Mouse (Mus musculus) embryonic facial prominence, embryonic 12.5 days (tissue): ENCODE measurements around the gene Aldh16a1. TPM values are rescaled to one million over a fixed set of nuclear protein-coding genes. Genes with fewer than 3 reads are reported as not detected.
"Not testable (repeated sequence)": the region's sequence is repeated elsewhere in the genome, so short reads cannot be mapped to it uniquely, and the experiment has no call there.

ENCODE experiments used
- ATAC-seq: fragments of 200-750 bp; cut with Nextera tagmentation; 2 replicates; pipeline ENCODE4 v1.8.0; 2017; ENCODE audit not compliant: insufficient number of reproducible peaks, insufficient read depth, low FRiP score, low TSS enrichment
- H3K27ac ChIP-seq: fragments of 300-500 bp; sonication (generic); 2 replicates; pipeline ENCODE4 v1.5.1; 2016; ENCODE audit warnings: mild to moderate bottlenecking
- H3K27me3 ChIP-seq: fragments of 300-500 bp; sonication (generic); 2 replicates; pipeline ENCODE4 v1.6.1; 2016; ENCODE audit warnings: mild to moderate bottlenecking, moderate library complexity
- H3K36me3 ChIP-seq: fragments of 300-500 bp; sonication (generic); 2 replicates; pipeline ENCODE4 v1.6.1; 2016; ENCODE audit warnings: mild to moderate bottlenecking
- H3K4me1 ChIP-seq: fragments of 300-500 bp; sonication (generic); 2 replicates; pipeline ENCODE4 v1.6.1; 2016
- H3K4me2 ChIP-seq: fragments of 300-500 bp; sonication (generic); replicated peaks from 2 replicates; pipeline ENCODE4 v1.6.1; 2016; ENCODE audit warnings: mild to moderate bottlenecking, moderate library complexity
- H3K4me3 ChIP-seq: fragments of 300-500 bp; sonication (generic); 2 replicates; pipeline ENCODE4 v1.5.1; 2016; ENCODE audit warnings: mild to moderate bottlenecking
- H3K9ac ChIP-seq: fragments of 300-500 bp; sonication (generic); 2 replicates; pipeline ENCODE4 v1.6.1; 2016; ENCODE audit warnings: mild to moderate bottlenecking, moderate library complexity
- H3K9me3 ChIP-seq: fragments of 300-500 bp; sonication (generic); 2 replicates; pipeline ENCODE4 v1.6.1; 2016; ENCODE audit warnings: mild to moderate bottlenecking, moderate library complexity
- WGBS: fragments of 180-500 bp; shearing (Covaris S2); methylation state at CpG from one replicate; pipeline ENCODE4 v1.1.7; 2016; 5-methylcytosine and 5-hydroxymethylcytosine counted together
- polyA plus RNA-seq: library from polyadenylated mRNA; unstranded; fragments of >200 nt; fragmentation: Nextera tagmentation; extraction: Ambion mirVana; gene quantifications from 2 replicates; pipeline ENCODE4 v1.2.1, GENCODE M21; 2016

The Aldh16a1 gene
- polyA plus RNA-seq, 1 experiment from 2014 or later, result 43.8 TPM

- Histone ChIP-seq H3K36me3 (peaks cover 58% of the 10 kb centered on the region), H3K4me3 (no peak overlapping the region), H3K9ac (0 out of 2 replicates have a peak overlapping the region, but pooled peaks have one; percentile 1), H3K27me3 (no peaks in the 10 kb centered on the region), H3K4me2 (no peak overlapping the region), H3K27ac (peak overlapping the region; percentile 50; the same call in 1 of the 2 replicates), H3K9me3 (no peaks in the 10 kb centered on the region), H3K4me1 (peaks cover 26% of the 10 kb centered on the region)
- 76% methylated on average over 8 of the region's 8 CpGs for WGBS
- no peak for ATAC-seq
Measured at GRCm38 (mm10) chr7:45121404-45121803, 33.0 kb downstream of the Aldh16a1 start.

DNA sequence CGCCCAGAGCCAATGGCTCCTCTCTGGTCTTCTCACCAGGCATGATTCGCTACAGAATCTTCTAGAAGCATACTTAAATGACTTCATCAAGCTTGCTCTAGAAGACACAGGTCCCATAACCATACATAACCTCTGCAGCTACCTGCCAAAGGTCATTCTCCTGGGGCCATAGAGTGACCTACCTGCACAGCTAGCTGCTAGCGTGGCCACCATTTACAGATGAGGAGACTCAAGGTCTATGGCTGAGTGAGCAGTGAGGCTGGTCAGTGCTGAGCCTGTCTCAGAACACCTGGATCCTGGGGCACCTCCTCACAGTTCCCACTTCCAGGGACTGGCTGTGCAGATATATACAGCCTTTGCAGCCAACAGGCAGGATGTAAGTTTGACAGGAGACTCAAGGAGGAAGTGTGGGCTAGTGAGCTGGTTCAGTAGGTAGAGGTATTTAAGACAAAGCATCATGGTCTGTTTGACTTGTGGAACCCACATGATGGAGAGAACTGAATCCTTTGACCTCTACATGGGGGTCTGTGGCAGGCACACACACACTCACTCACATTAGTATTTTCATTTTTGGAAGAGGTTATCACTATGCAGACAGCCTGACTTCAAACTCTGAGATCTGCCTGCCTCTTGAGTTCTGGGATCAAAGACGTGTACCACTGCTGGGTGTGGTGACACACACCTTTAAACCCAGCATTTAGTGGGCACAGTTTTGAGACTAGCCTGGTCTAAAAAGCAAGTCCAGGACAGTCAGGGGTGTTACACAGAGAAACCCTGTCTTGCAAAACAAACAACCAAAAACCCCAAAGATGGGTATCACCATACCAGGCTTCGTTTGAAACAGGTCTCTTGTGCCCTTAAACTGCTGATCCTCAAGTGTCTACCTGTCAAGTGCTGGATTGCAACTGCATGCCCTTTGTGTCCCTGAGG is 34.3 kb downstream of the Aldh16a1 start:
- no peak overlapping the region for H3K4me2 ChIP-seq
- no peak overlapping the region; the same call in 1 of the 2 replicates for H3K9ac ChIP-seq
- peaks cover 17% of the 10 kb centered on the region for H3K4me1 ChIP-seq
- no peak overlapping the region for H3K4me3 ChIP-seq
- H3K27me3 ChIP-seq, result no peaks in the 10 kb centered on the region; the same call in 1 of the 2 replicates
- WGBS, result 84% methylated on average over 5 of the region's 5 CpGs
- ATAC-seq, result no peak
- H3K36me3 ChIP-seq, result peaks cover 45% of the 10 kb centered on the region
- no peak overlapping the region for H3K27ac ChIP-seq
- no peaks in the 10 kb centered on the region for H3K9me3 ChIP-seq

DNA sequence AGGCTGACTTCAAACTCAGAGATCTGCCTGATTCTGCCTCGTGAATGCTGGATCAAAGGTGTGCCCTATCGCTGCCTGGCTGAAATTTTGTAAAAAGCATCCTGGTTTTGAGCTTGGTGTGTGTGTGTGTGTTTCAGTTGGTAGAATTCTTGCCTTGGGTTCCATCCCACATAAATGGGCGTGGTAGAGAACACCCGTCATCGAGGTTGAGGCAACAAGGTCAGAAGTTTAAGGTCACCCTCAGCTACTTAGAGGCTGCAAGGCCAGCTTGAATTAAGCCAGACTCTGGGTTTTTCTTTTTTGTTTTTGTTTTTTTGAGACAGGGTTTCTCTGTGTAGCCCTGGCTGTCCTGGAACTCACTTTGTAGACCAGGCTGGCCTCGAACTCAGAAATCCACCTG is 36.0 kb downstream of the Aldh16a1 start:
- Histone ChIP-seq H3K4me2 (no peak overlapping the region), H3K4me3 (no peak overlapping the region), H3K4me1 (peaks cover 17% of the 10 kb centered on the region), H3K27ac (no peak overlapping the region), H3K9ac (no peak overlapping the region), H3K27me3 (no peaks in the 10 kb centered on the region; the same call in 1 of the 2 replicates), H3K9me3 (no peaks in the 10 kb centered on the region), H3K36me3 (peaks cover 45% of the 10 kb centered on the region)
- WGBS, result 89% methylated on average over 6 of the region's 6 CpGs
- no peak for ATAC-seq

DNA sequence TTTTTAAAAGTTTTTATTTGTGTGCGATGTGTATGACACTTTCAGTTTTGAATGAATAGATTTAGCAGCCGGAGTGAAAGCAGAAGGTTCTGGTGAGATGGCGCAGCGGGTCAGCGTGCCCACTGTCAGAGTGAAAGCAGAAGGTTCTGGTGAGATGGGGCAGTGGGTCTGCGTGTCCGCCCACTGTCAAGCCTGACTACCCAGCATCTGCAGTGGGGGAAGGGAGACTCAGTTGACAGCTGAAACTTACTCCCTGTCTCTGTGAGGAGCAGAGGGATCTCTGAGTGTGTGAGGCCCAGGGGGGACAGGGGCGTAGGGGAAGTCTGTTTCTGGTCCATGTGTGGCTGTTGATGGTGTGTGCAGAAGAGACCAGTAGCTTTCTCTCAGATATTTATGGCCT is 36.8 kb downstream of the Aldh16a1 start:
- 85% methylated on average over 8 of the region's 8 CpGs for WGBS
- no peak overlapping the region for H3K4me3 ChIP-seq
- no peak overlapping the region for H3K4me2 ChIP-seq
- H3K9ac ChIP-seq, result no peak overlapping the region
- no peak for ATAC-seq
- H3K36me3 ChIP-seq, result peaks cover 38% of the 10 kb centered on the region
- peak overlapping the region; percentile 37; the same call in 1 of the 2 replicates for H3K27ac ChIP-seq
- no peaks in the 10 kb centered on the region; the same call in 1 of the 2 replicates for H3K27me3 ChIP-seq
- peaks cover 10% of the 10 kb centered on the region for H3K4me1 ChIP-seq
- no peaks in the 10 kb centered on the region for H3K9me3 ChIP-seq

GRCm38 (mm10) chr7:45113476-45113875 is 40.9 kb downstream of the Aldh16a1 start:
- no peaks in the 10 kb centered on the region for H3K4me1 ChIP-seq
- H3K36me3 ChIP-seq, result no peaks in the 10 kb centered on the region
- H3K9ac ChIP-seq, result no peak overlapping the region
- H3K4me3 ChIP-seq, result no peak overlapping the region
- no peaks in the 10 kb centered on the region for H3K9me3 ChIP-seq
- ATAC-seq, result no peak
- H3K4me2 ChIP-seq, result no peak overlapping the region
- WGBS, result 72% methylated on average over 2 of the region's 2 CpGs
- H3K27me3 ChIP-seq, result no peaks in the 10 kb centered on the region; the same call in 1 of the 2 replicates
- no peak overlapping the region for H3K27ac ChIP-seq

GRCm38 (mm10) chr7:45112529-45112928 is 41.9 kb downstream of the Aldh16a1 start:
- Histone ChIP-seq H3K4me3 (no peak overlapping the region), H3K27ac (no peak overlapping the region), H3K9ac (no peak overlapping the region), H3K4me1 (no peaks in the 10 kb centered on the region), H3K9me3 (no peaks in the 10 kb centered on the region), H3K36me3 (no peaks in the 10 kb centered on the region), H3K4me2 (no peak overlapping the region), H3K27me3 (no peaks in the 10 kb centered on the region; the same call in 1 of the 2 replicates)
- 69% methylated on average over 3 of the region's 3 CpGs for WGBS
- no peak for ATAC-seq

GRCm38 (mm10) chr7:45111940-45112339 is 42.4 kb downstream of the Aldh16a1 start:
- 54% methylated on average over 2 of the region's 2 CpGs for WGBS
- no peaks in the 10 kb centered on the region for H3K9me3 ChIP-seq
- H3K4me3 ChIP-seq, result no peak overlapping the region
- no peak overlapping the region for H3K9ac ChIP-seq
- ATAC-seq, result no peak
- no peaks in the 10 kb centered on the region for H3K4me1 ChIP-seq
- no peaks in the 10 kb centered on the region; the same call in 1 of the 2 replicates for H3K27me3 ChIP-seq
- no peak overlapping the region for H3K4me2 ChIP-seq
- no peaks in the 10 kb centered on the region for H3K36me3 ChIP-seq
- no peak overlapping the region for H3K27ac ChIP-seq

GRCm38 (mm10) chr7:45110089-45110488 is 44.3 kb downstream of the Aldh16a1 start:
- H3K36me3 ChIP-seq, H3K9me3 ChIP-seq, H3K4me1 ChIP-seq, H3K27ac ChIP-seq, H3K27me3 ChIP-seq, H3K4me2 ChIP-seq, H3K9ac ChIP-seq, ATAC-seq, H3K4me3 ChIP-seq: not testable (repeated sequence)
- 94% methylated on average over 4 of the region's 4 CpGs for WGBS

- no peak overlapping the region for H3K27ac ChIP-seq
Measured at GRCm38 (mm10) chr7:45107052-45107645, 47.2 kb downstream of the Aldh16a1 start.

GRCm38 (mm10) chr7:45106441-45106840 is 47.9 kb downstream of the Aldh16a1 start:
- no peak overlapping the region for H3K4me3 ChIP-seq
- ATAC-seq, result no peak
- 36% methylated on average over 6 of the region's 6 CpGs for WGBS
- H3K27me3 ChIP-seq, result no peaks in the 10 kb centered on the region
- peaks cover 21% of the 10 kb centered on the region for H3K4me1 ChIP-seq
- H3K4me2 ChIP-seq, result no peak overlapping the region
- no peak overlapping the region for H3K27ac ChIP-seq
- H3K9ac ChIP-seq, result no peak overlapping the region
- H3K9me3 ChIP-seq, result no peaks in the 10 kb centered on the region
- no peaks in the 10 kb centered on the region for H3K36me3 ChIP-seq

More at GRCm38 (mm10) chr7:45107052-45107645, 47.2 kb downstream of the Aldh16a1 start:
- Histone ChIP-seq H3K9me3 (no peaks in the 10 kb centered on the region), H3K4me2 (no peak overlapping the region), H3K27me3 (no peaks in the 10 kb centered on the region), H3K36me3 (no peaks in the 10 kb centered on the region), H3K9ac (no peak overlapping the region), H3K4me3 (no peak overlapping the region), H3K4me1 (peaks cover 21% of the 10 kb centered on the region)
- no peak for ATAC-seq
- 62% methylated on average over 5 of the region's 5 CpGs for WGBS

GRCm38 (mm10) chr7:45105491-45105890 is 48.9 kb downstream of the Aldh16a1 start:
- WGBS, result 72% methylated on average over 8 of the region's 8 CpGs
- H3K27ac ChIP-seq, result no peak overlapping the region
- H3K9me3 ChIP-seq, result no peaks in the 10 kb centered on the region
- no peak overlapping the region for H3K9ac ChIP-seq
- no peak overlapping the region for H3K4me3 ChIP-seq
- H3K36me3 ChIP-seq, result no peaks in the 10 kb centered on the region
- H3K4me2 ChIP-seq, result no peak overlapping the region
- no peaks in the 10 kb centered on the region for H3K27me3 ChIP-seq
- H3K4me1 ChIP-seq, result peaks cover 21% of the 10 kb centered on the region
- ATAC-seq, result no peak

DNA sequence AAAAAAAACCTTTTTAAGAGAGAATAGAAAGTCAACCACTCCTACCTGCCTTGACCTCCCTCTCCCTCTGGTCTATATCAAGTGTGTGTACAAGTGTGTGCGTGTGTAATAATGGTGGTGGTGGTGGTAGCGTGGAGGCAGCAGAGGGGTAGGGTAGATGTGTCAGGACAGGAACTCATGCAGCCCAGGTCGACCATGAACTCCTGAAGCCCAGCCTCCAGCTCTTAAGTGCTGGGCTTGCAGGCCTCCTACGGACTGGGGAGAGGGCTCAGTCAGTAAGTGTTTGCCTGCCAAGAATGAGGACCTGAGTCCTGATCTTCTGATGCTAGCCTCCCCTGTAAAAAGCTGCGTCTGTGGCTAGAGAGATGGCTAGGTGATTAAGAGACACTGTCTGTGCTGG is 49.4 kb downstream of the Aldh16a1 start:
- Histone ChIP-seq H3K4me2 (no peak overlapping the region), H3K9ac (no peak overlapping the region), H3K27me3 (no peaks in the 10 kb centered on the region), H3K9me3 (no peaks in the 10 kb centered on the region), H3K36me3 (no peaks in the 10 kb centered on the region), H3K27ac (no peak overlapping the region), H3K4me3 (no peak overlapping the region), H3K4me1 (peaks cover 21% of the 10 kb centered on the region)
- no peak for ATAC-seq
- WGBS, result 77% methylated on average over 5 of the region's 5 CpGs
